Mouse (Mus musculus) midbrain, embryonic 12.5 days (tissue): ENCODE data around the gene Ccn1. TPM values are rescaled to one million over a fixed set of nuclear protein-coding genes. Genes with fewer than 3 reads are reported as not detected.
A peak's percentile ranks its signal among the peaks of the same experiment; 100 is the strongest.

Source experiments
- ATAC-seq: fragments of 200-750 bp; cut with Nextera tagmentation; 2 replicates; pipeline ENCODE4 v1.8.0; 2017; ENCODE audit warnings: low read depth, moderate TSS enrichment, moderate library complexity; ENCODE audit not compliant: low FRiP score
- H3K27ac ChIP-seq: fragments of 300-500 bp; sonication (generic); replicated peaks from 2 replicates; pipeline ENCODE4 v1.5.1; 2016; ENCODE audit warnings: mild to moderate bottlenecking
- H3K27me3 ChIP-seq: fragments of 300-500 bp; sonication (generic); 2 replicates; pipeline ENCODE4 v1.6.1; 2016; ENCODE audit warnings: mild to moderate bottlenecking
- H3K36me3 ChIP-seq: fragments of 300-500 bp; sonication (generic); 2 replicates; pipeline ENCODE4 v1.6.1; 2016
- H3K4me1 ChIP-seq: fragments of 300-500 bp; sonication (generic); 2 replicates; pipeline ENCODE4 v1.6.1; 2016
- H3K4me2 ChIP-seq: fragments of 300-500 bp; sonication (generic); replicated peaks from 2 replicates; pipeline ENCODE4 v1.6.1; 2016; ENCODE audit warnings: mild to moderate bottlenecking, moderate library complexity
- H3K4me3 ChIP-seq: fragments of 300-500 bp; sonication (generic); 2 replicates; pipeline ENCODE4 v1.5.1; 2016; ENCODE audit warnings: mild to moderate bottlenecking
- H3K9ac ChIP-seq: fragments of 300-500 bp; sonication (generic); replicated peaks from 2 replicates; pipeline ENCODE4 v1.6.1; 2016; ENCODE audit warnings: mild to moderate bottlenecking, moderate library complexity
- H3K9me3 ChIP-seq: fragments of 300-500 bp; sonication (generic); 2 replicates; pipeline ENCODE4 v1.6.1; 2016; ENCODE audit warnings: mild to moderate bottlenecking
- WGBS: fragments of 180-500 bp; shearing (Covaris S2); methylation state at CpG from one replicate; pipeline ENCODE4 v1.1.7; 2016; 5-methylcytosine and 5-hydroxymethylcytosine counted together
- polyA plus RNA-seq: library from polyadenylated mRNA; unstranded; fragments of >200 nt; fragmentation: Nextera tagmentation; extraction: Ambion mirVana; gene quantifications from 2 replicates; pipeline ENCODE4 v1.2.1, GENCODE M21; 2016

Ccn1 gene
- polyA plus RNA-seq, 1 experiment from 2014 or later: 29.2 TPM

- Histone ChIP-seq H3K27ac (no peak overlapping the region), H3K4me1 (peaks cover 10% of the 10 kb centered on the region; the same call in 1 of the 2 replicates), H3K4me3 (no peak overlapping the region), H3K9me3 (no peaks in the 10 kb centered on the region), H3K27me3 (0 out of 2 replicates have a peak, but pooled peaks cover 6% of the 10 kb centered on the region), H3K9ac (no peak overlapping the region), H3K36me3 (no peaks in the 10 kb centered on the region), H3K4me2 (no peak overlapping the region)
- WGBS: 69% methylated on average over 5 of the region's 5 CpGs
- ATAC-seq: no peak
These were observed 21.1 kb downstream of the Ccn1 start for GRCm38 (mm10) chr3:145628643-145629042.

DNA sequence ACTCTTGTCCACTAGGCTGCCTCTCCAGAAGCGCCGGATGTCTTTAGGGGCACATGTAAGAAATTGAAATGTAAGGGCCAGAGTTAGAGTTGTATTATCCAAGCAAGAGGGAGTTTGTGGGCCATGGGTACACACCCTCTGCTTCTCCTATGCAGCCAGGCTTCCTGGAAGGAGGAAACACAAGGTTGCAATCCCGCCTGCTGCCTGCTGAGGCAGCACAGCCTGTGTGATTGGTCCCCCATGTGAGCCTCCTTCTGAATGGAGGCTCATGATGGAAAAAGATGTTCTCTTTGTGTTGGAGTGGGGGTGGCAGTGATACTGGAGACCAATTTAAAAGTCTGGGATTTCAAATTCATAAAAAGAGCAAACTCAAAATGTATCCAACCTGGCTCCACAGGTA, 22.0 kb downstream of the Ccn1 start:
- no peaks in the 10 kb centered on the region for H3K9me3 ChIP-seq
- peaks cover 9% of the 10 kb centered on the region; the same call in 1 of the 2 replicates for H3K4me1 ChIP-seq
- no peak overlapping the region for H3K4me3 ChIP-seq
- no peak for ATAC-seq
- WGBS: 72% methylated on average over 3 of the region's 3 CpGs
- H3K9ac ChIP-seq: no peak overlapping the region
- H3K4me2 ChIP-seq: no peak overlapping the region
- H3K36me3 ChIP-seq: no peaks in the 10 kb centered on the region
- H3K27me3 ChIP-seq: 0 out of 2 replicates have a peak, but pooled peaks cover 6% of the 10 kb centered on the region
- no peak overlapping the region for H3K27ac ChIP-seq

- peaks cover 5% of the 10 kb centered on the region; the same call in 1 of the 2 replicates for H3K4me1 ChIP-seq
- no peaks in the 10 kb centered on the region for H3K27me3 ChIP-seq
- 87% methylated on average over 1 of the region's 1 CpGs for WGBS
- H3K4me3 ChIP-seq: no peak overlapping the region
- ATAC-seq: no peak
- H3K27ac ChIP-seq: no peak overlapping the region
- H3K4me2 ChIP-seq: no peak overlapping the region
- H3K36me3 ChIP-seq: no peaks in the 10 kb centered on the region
- H3K9me3 ChIP-seq: no peaks in the 10 kb centered on the region
- no peak overlapping the region for H3K9ac ChIP-seq
These were observed 23.7 kb downstream of the Ccn1 start for GRCm38 (mm10) chr3:145626063-145626462.

- H3K27me3 ChIP-seq: no peaks in the 10 kb centered on the region
- no peaks in the 10 kb centered on the region for H3K9me3 ChIP-seq
- no peaks in the 10 kb centered on the region for H3K36me3 ChIP-seq
- no peak overlapping the region for H3K4me3 ChIP-seq
- no peak overlapping the region for H3K27ac ChIP-seq
- WGBS: 89% methylated on average over 9 of the region's 9 CpGs
- no peak overlapping the region for H3K4me2 ChIP-seq
- peaks cover 5% of the 10 kb centered on the region; the same call in 1 of the 2 replicates for H3K4me1 ChIP-seq
- no peak for ATAC-seq
- no peak overlapping the region for H3K9ac ChIP-seq
These were observed 24.2 kb downstream of the Ccn1 start for GRCm38 (mm10) chr3:145625546-145625945.

GRCm38 (mm10) chr3:145624786-145625185, 25.0 kb downstream of the Ccn1 start:
- Histone ChIP-seq H3K27me3 (no peaks in the 10 kb centered on the region), H3K4me1 (peaks cover 5% of the 10 kb centered on the region; the same call in 1 of the 2 replicates), H3K4me3 (no peak overlapping the region), H3K4me2 (no peak overlapping the region), H3K27ac (no peak overlapping the region), H3K36me3 (no peaks in the 10 kb centered on the region), H3K9ac (no peak overlapping the region), H3K9me3 (no peaks in the 10 kb centered on the region)
- WGBS: 85% methylated on average over 4 of the region's 4 CpGs
- no peak for ATAC-seq

DNA sequence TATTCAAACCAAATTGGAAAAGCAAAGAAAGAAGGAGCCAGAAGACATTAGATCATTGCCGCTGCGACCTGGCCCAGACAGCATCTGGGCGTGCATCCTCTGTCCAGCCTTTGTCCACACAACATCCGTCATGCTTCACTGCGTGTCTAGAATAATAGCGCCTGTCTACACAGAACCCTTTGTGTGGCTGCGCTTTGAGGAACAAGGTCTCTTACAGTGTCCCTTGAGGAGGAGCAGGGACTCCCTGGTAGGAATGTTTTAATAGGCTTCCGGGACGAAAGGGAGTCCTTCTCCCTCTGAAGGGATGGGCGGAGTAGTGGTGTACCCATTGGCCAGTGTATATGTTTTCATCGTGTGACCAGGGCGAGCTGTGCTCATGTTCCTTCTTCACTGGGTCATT, 26.7 kb downstream of the Ccn1 start:
- Histone ChIP-seq H3K27me3 (no peaks in the 10 kb centered on the region), H3K4me1 (no peaks in the 10 kb centered on the region), H3K4me3 (no peak overlapping the region), H3K9ac (no peak overlapping the region), H3K36me3 (no peaks in the 10 kb centered on the region), H3K27ac (no peak overlapping the region), H3K9me3 (no peaks in the 10 kb centered on the region; the same call in 1 of the 2 replicates), H3K4me2 (no peak overlapping the region)
- peak; percentile 47; the same call in 1 of the 2 replicates for ATAC-seq
- WGBS: 81% methylated on average over 12 of the region's 12 CpGs

DNA sequence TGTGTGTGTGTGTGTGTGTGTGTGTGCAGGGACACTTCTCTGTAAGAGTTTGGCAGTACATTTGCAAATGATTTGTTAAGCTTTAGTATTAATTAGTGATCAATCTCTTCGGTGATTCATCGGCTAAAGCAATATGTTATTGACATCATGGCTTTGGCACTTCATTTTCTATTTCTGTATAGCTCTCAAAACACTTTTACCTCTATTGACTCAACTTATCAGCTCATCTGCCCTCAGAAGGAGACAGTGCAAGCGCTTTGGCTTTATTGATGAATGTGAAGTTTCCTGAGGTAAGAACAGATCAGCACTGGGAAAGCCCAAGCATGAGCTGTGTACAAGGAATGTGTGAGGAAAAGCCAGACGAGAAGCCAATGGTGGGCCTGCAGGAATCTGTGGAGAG, 28.6 kb downstream of the Ccn1 start:
- no peak overlapping the region for H3K27ac ChIP-seq
- no peak for ATAC-seq
- H3K27me3 ChIP-seq: no peaks in the 10 kb centered on the region
- no peak overlapping the region for H3K4me3 ChIP-seq
- no peak overlapping the region for H3K4me2 ChIP-seq
- H3K4me1 ChIP-seq: no peaks in the 10 kb centered on the region
- H3K36me3 ChIP-seq: no peaks in the 10 kb centered on the region
- H3K9ac ChIP-seq: no peak overlapping the region
- H3K9me3 ChIP-seq: no peaks in the 10 kb centered on the region; the same call in 1 of the 2 replicates
- 91% methylated on average over 4 of the region's 4 CpGs for WGBS

DNA sequence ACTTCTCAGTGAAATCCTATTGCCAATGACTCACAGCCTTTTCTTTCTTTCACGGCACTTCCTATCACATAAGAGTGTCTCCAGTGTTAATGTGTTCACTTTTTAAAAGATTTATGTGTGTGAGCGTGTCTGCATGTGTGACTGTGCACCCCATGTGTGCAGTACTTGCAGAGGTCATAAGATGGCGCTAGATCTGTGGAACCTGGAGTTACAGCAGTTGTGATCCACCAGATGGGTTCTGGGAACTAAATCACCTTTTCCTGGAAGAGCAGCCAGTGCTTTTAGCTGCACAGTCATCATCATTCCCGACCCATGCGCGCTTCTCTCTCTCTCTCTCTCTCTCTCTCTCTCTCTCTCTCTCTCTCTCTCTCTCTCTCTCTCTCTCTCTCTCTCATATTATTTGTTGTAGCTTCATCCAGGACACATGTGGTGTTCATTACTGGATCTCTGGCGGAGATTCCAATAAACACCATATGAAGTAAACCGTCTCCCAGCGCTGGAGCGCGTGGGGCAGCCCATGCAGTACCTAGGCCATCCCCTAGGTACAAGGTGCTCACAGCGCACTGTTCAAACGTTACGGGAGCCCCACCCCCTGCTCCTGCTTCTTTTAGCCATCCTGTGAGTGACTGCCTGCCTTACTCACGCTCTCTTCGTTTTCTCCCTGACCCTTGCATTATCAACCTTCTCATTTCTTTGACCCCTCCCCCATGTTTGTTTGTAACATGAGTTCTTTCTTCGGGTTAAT, 30.0 kb downstream of the Ccn1 start:
- no peak overlapping the region for H3K9ac ChIP-seq
- H3K4me1 ChIP-seq: peaks cover 6% of the 10 kb centered on the region; the same call in 1 of the 2 replicates
- no peak for ATAC-seq
- no peak overlapping the region for H3K27ac ChIP-seq
- no peaks in the 10 kb centered on the region; the same call in 1 of the 2 replicates for H3K9me3 ChIP-seq
- H3K4me3 ChIP-seq: no peak overlapping the region
- no peaks in the 10 kb centered on the region for H3K36me3 ChIP-seq
- 92% methylated on average over 17 of the region's 17 CpGs for WGBS
- no peak overlapping the region for H3K4me2 ChIP-seq
- no peaks in the 10 kb centered on the region for H3K27me3 ChIP-seq

DNA sequence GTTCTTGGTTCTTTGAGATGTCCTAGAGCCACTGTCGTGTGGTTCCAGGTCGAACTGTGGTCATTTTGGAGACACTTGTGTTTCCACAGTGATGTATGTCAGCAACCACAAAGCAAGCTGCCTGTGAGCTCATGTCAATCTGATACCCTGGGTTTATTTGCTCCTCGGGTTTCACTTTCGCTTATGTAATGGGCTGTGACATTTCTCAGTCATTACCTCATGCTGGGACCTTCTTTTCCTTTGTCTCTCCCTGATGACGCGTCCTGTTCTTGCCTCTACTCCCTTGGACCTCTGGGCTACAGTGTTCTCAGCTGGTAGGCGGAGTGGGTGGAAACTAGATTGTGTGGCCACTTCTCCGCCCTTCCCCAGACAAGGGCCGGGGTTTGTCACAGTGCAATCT, 31.5 kb downstream of the Ccn1 start:
- peaks cover 13% of the 10 kb centered on the region for H3K4me1 ChIP-seq
- no peak overlapping the region for H3K27ac ChIP-seq
- no peak for ATAC-seq
- 88% methylated on average over 9 of the region's 9 CpGs for WGBS
- H3K27me3 ChIP-seq: no peaks in the 10 kb centered on the region
- no peaks in the 10 kb centered on the region; the same call in 1 of the 2 replicates for H3K9me3 ChIP-seq
- no peak overlapping the region for H3K4me2 ChIP-seq
- H3K36me3 ChIP-seq: no peaks in the 10 kb centered on the region
- no peak overlapping the region for H3K9ac ChIP-seq
- H3K4me3 ChIP-seq: no peak overlapping the region

- H3K9ac ChIP-seq: no peak overlapping the region
These were observed 35.2 kb downstream of the Ccn1 start for GRCm38 (mm10) chr3:145614362-145615115.

GRCm38 (mm10) chr3:145613234-145613633, 36.5 kb downstream of the Ccn1 start:
- Histone ChIP-seq H3K4me3 (no peak overlapping the region), H3K4me1 (peaks cover 13% of the 10 kb centered on the region), H3K9ac (no peak overlapping the region), H3K27ac (no peak overlapping the region), H3K4me2 (no peak overlapping the region), H3K27me3 (no peaks in the 10 kb centered on the region), H3K36me3 (no peaks in the 10 kb centered on the region), H3K9me3 (no peaks in the 10 kb centered on the region)
- ATAC-seq: no peak
- WGBS: 88% methylated on average over 4 of the region's 4 CpGs

More at GRCm38 (mm10) chr3:145614362-145615115, 35.2 kb downstream of the Ccn1 start:
- Histone ChIP-seq H3K9me3 (no peaks in the 10 kb centered on the region; the same call in 1 of the 2 replicates), H3K27ac (0 out of 2 replicates have a peak overlapping the region, but pooled peaks have one; percentile 3), H3K4me3 (no peak overlapping the region), H3K36me3 (no peaks in the 10 kb centered on the region), H3K4me2 (peak overlapping the region; percentile 28), H3K4me1 (peaks cover 13% of the 10 kb centered on the region), H3K27me3 (no peaks in the 10 kb centered on the region)
- WGBS: 16% methylated on average over 17 of the region's 17 CpGs
- ATAC-seq: peak; percentile 57

DNA sequence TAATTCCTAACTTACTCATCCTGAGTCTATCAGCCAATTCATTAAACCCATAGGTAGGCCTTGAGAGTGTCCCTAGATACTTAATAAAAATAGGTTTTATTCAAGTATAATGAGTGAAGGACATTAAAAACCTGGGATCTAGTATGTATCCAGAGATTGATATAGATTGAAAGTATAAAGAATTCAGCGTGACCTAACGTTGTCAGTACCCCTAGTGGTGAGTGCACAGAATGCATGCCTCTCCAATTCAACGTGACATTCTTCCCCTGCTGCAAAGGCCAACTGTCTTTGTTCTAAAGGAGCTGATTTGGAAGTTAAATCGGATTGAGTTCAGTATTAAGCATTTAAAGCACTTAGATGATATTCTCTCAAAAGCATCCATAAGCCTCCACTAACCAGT, 37.1 kb downstream of the Ccn1 start:
- Histone ChIP-seq H3K9me3 (no peaks in the 10 kb centered on the region), H3K4me3 (no peak overlapping the region), H3K4me1 (peaks cover 13% of the 10 kb centered on the region), H3K9ac (no peak overlapping the region), H3K27me3 (no peaks in the 10 kb centered on the region), H3K4me2 (no peak overlapping the region), H3K36me3 (no peaks in the 10 kb centered on the region), H3K27ac (no peak overlapping the region)
- WGBS: 25% methylated on average over 4 of the region's 4 CpGs
- ATAC-seq: 0 out of 2 replicates have a peak, but pooled peaks have one; percentile 14
